Mouse (Mus musculus) limb, embryonic 13.5 days (tissue): ENCODE results near the gene Paxx. TPM values are rescaled to one million over a fixed set of nuclear protein-coding genes. Genes with fewer than 3 reads are reported as not detected.
"Not testable (repeated sequence)": the region's sequence is repeated elsewhere in the genome, so short reads cannot be mapped to it uniquely, and the experiment has no call there.

Experiments used
- ATAC-seq: fragments of 200-750 bp; cut with Nextera tagmentation; 2 replicates; pipeline ENCODE4 v1.8.0; 2017; ENCODE audit warnings: low read depth, moderate number of reproducible peaks, moderate TSS enrichment; ENCODE audit not compliant: low FRiP score
- H3K27ac ChIP-seq: fragments of 300-500 bp; sonication (generic); 2 replicates; pipeline ENCODE4 v1.5.1; 2015; ENCODE audit warnings: inconsistent platforms, mild to moderate bottlenecking, moderate library complexity
- H3K27me3 ChIP-seq: fragments of 300-500 bp; sonication (generic); 2 replicates; pipeline ENCODE4 v1.6.1; 2015; ENCODE audit warnings: mild to moderate bottlenecking, inconsistent platforms
- H3K36me3 ChIP-seq: fragments of 300-500 bp; sonication (generic); 2 replicates; pipeline ENCODE4 v1.6.1; 2015; ENCODE audit warnings: inconsistent platforms, mild to moderate bottlenecking, moderate library complexity
- H3K4me1 ChIP-seq: fragments of 300-500 bp; sonication (generic); 2 replicates; pipeline ENCODE4 v1.6.1; 2015; ENCODE audit warnings: inconsistent platforms
- H3K4me2 ChIP-seq: fragments of 300-500 bp; sonication (generic); replicated peaks from 2 replicates; pipeline ENCODE4 v1.6.1; 2015; ENCODE audit warnings: inconsistent platforms, mild to moderate bottlenecking, moderate library complexity
- H3K4me3 ChIP-seq: fragments of 300-500 bp; sonication (generic); 2 replicates; pipeline ENCODE4 v1.5.1; 2015; ENCODE audit warnings: moderate library complexity, mild to moderate bottlenecking, inconsistent platforms
- H3K9ac ChIP-seq: fragments of 300-500 bp; sonication (generic); 2 replicates; pipeline ENCODE4 v1.6.1; 2015; ENCODE audit warnings: mild to moderate bottlenecking, inconsistent platforms
- H3K9me3 ChIP-seq: fragments of 300-500 bp; sonication (generic); 2 replicates; pipeline ENCODE4 v1.6.1; 2016; ENCODE audit warnings: inconsistent platforms
- WGBS: fragments of 180-500 bp; shearing (Covaris S2); methylation state at CpG from one replicate; pipeline ENCODE4 v1.1.7; 2015; 5-methylcytosine and 5-hydroxymethylcytosine counted together
- microRNA-seq: library from miRNA; unstranded; fragments of <30 nt; microRNA quantifications from one replicate; pipeline ENCODE4, GENCODE M21; 2016
- polyA plus RNA-seq: library from polyadenylated mRNA; unstranded; fragments of >200 nt; fragmentation: Nextera tagmentation; extraction: Ambion mirVana; gene quantifications from 2 replicates; pipeline ENCODE4 v1.2.1, GENCODE M21; 2015

The Paxx gene
- polyA plus RNA-seq, 1 experiment from 2014 or later = 35.0 TPM

- H3K4me1 ChIP-seq = no peaks in the 10 kb centered on the region
- H3K4me2 ChIP-seq = no peak overlapping the region
- no peak overlapping the region for H3K27ac ChIP-seq
- 31% methylated on average over 3 of the region's 3 CpGs for WGBS
- no peak for ATAC-seq
- H3K4me3 ChIP-seq = no peak overlapping the region
- H3K9ac ChIP-seq = no peak overlapping the region
- H3K9me3 ChIP-seq = no peaks in the 10 kb centered on the region
- H3K27me3 ChIP-seq = peaks cover 8% of the 10 kb centered on the region; the same call in 1 of the 2 replicates
- H3K36me3 ChIP-seq = no peaks in the 10 kb centered on the region
Observed at GRCm38 (mm10) chr2:25417426-25417825, 43.5 kb downstream of the Paxx start.

GRCm38 (mm10) chr2:25413436-25413835 lies 47.5 kb downstream of the Paxx start:
- H3K4me2 ChIP-seq, H3K36me3 ChIP-seq, H3K27ac ChIP-seq, H3K4me1 ChIP-seq, H3K9ac ChIP-seq, ATAC-seq, H3K9me3 ChIP-seq, H3K4me3 ChIP-seq: not testable (repeated sequence)
- H3K27me3 ChIP-seq = peaks cover 13% of the 10 kb centered on the region

- Histone ChIP-seq H3K4me2 (no peak overlapping the region), H3K36me3 (no peaks in the 10 kb centered on the region), H3K4me3 (no peak overlapping the region), H3K27ac (no peak overlapping the region), H3K9ac (no peak overlapping the region), H3K4me1 (no peaks in the 10 kb centered on the region), H3K27me3 (peaks cover 53% of the 10 kb centered on the region), H3K9me3 (no peaks in the 10 kb centered on the region)
- no peak for ATAC-seq
- WGBS = 81% methylated on average over 10 of the region's 10 CpGs
Observed at GRCm38 (mm10) chr2:25408908-25409307, 52.0 kb downstream of the Paxx start.

Small RNAs within 50 kb of the gene (microRNA-seq; reads per million reads assigned to microRNA genes)
- not detected for gene Mir3087

Other genes starting within 250 kb of the Paxx start
- 122 and 124 TPM in 2 replicates for gene Nelfb, start 249.6 kb downstream of the Paxx start, polyA plus RNA-seq
- 0.11 TPM in 1 of 2 replicates, not detected in the other for gene Stpg3, start 246.5 kb downstream of the Paxx start, polyA plus RNA-seq
- not detected in 2 replicates for gene Fam166a, start 242.3 kb downstream of the Paxx start, polyA plus RNA-seq
- gene Tubb4b, start 236.4 kb downstream of the Paxx start, polyA plus RNA-seq = 423 and 425 TPM in 2 replicates
- gene Slc34a3, start 226.7 kb downstream of the Paxx start, polyA plus RNA-seq = not detected in 2 replicates
- not detected in 2 replicates for gene Rnf224, start 224.3 kb downstream of the Paxx start, polyA plus RNA-seq
- 8.6 and 9.2 TPM in 2 replicates for gene Rnf208, start 218.8 kb downstream of the Paxx start, polyA plus RNA-seq
- not detected in 2 replicates for gene Cysrt1, start 218.6 kb downstream of the Paxx start, polyA plus RNA-seq
- gene AL732309.1, start 214.2 kb downstream of the Paxx start, polyA plus RNA-seq = 4.4 and 6.0 TPM in 2 replicates
- 23.6 and 24.2 TPM in 2 replicates for gene Tmem203, start 205.7 kb downstream of the Paxx start, polyA plus RNA-seq
- gene Tprn, start 198.5 kb downstream of the Paxx start, polyA plus RNA-seq = 7.2 and 8.2 TPM in 2 replicates
- gene Ssna1, start 188.7 kb downstream of the Paxx start, polyA plus RNA-seq = 231 and 234 TPM in 2 replicates
- 150 and 154 TPM in 2 replicates for gene Anapc2, start 188.6 kb downstream of the Paxx start, polyA plus RNA-seq
- gene Tmem210, start 172.9 kb downstream of the Paxx start, polyA plus RNA-seq = not detected in 2 replicates
- gene Lrrc26, start 171.2 kb downstream of the Paxx start, polyA plus RNA-seq = not detected in 2 replicates
- gene Grin1, start 141.9 kb downstream of the Paxx start, polyA plus RNA-seq = 0.61 and 0.97 TPM in 2 replicates
- 54.5 and 60.2 TPM in 2 replicates for gene Man1b1, start 128.8 kb downstream of the Paxx start, polyA plus RNA-seq
- gene Dpp7, start 104.7 kb downstream of the Paxx start, polyA plus RNA-seq = 21.3 and 24.7 TPM in 2 replicates
- 11.3 and 13.2 TPM in 2 replicates for gene Uap1l1, start 95.4 kb downstream of the Paxx start, polyA plus RNA-seq
- gene Sapcd2, start 88.8 kb downstream of the Paxx start, polyA plus RNA-seq = 43.4 and 45.5 TPM in 2 replicates
- 0.55 and 0.73 TPM in 2 replicates for gene Entpd2, start 65.2 kb downstream of the Paxx start, polyA plus RNA-seq
- 29.1 and 32.6 TPM in 2 replicates for gene Npdc1, start 61.7 kb downstream of the Paxx start, polyA plus RNA-seq
- 0.06 TPM in 1 of 2 replicates, not detected in the other for gene Fut7, start 37.8 kb downstream of the Paxx start, polyA plus RNA-seq
- 3.3 and 3.8 TPM in 2 replicates for gene Abca2, start 32.4 kb downstream of the Paxx start, polyA plus RNA-seq
- 2.2 and 2.5 TPM in 2 replicates for gene Clic3, start 4.3 kb downstream of the Paxx start, polyA plus RNA-seq
- 0.80 and 2.5 TPM in 2 replicates for gene Ptgds, start 9.0 kb upstream of the Paxx start, polyA plus RNA-seq
- gene Lcn12, start 32.8 kb upstream of the Paxx start, polyA plus RNA-seq = not detected in 2 replicates
- 69.5 and 79.7 TPM in 2 replicates for gene Fbxw5, start 39.7 kb upstream of the Paxx start, polyA plus RNA-seq
- 5.5 and 7.2 TPM in 2 replicates for gene C8g, start 40.6 kb upstream of the Paxx start, polyA plus RNA-seq
- gene Traf2, start 85.8 kb upstream of the Paxx start, polyA plus RNA-seq = 37.3 and 40.6 TPM in 2 replicates
- 330 TPM in 2 replicates for gene Edf1, start 96.8 kb upstream of the Paxx start, polyA plus RNA-seq
- gene Mamdc4, start 113.8 kb upstream of the Paxx start, polyA plus RNA-seq = 4.9 and 5.8 TPM in 2 replicates
- gene Phpt1, start 114.1 kb upstream of the Paxx start, polyA plus RNA-seq = 163 and 177 TPM in 2 replicates
- gene Ajm1, start 120.7 kb upstream of the Paxx start, polyA plus RNA-seq = 0.85 and 1.0 TPM in 2 replicates
- gene Rabl6, start 147.4 kb upstream of the Paxx start, polyA plus RNA-seq = 76.9 and 83.8 TPM in 2 replicates
- 0.18 and 0.36 TPM in 2 replicates for gene Ccdc183, start 156.6 kb upstream of the Paxx start, polyA plus RNA-seq
- 27.2 and 28.7 TPM in 2 replicates for gene Tmem141, start 160.9 kb upstream of the Paxx start, polyA plus RNA-seq
- 0.98 and 1.8 TPM in 2 replicates for gene Fcna, start 166.9 kb upstream of the Paxx start, polyA plus RNA-seq
- gene Lcn8, start 192.0 kb upstream of the Paxx start, polyA plus RNA-seq = 0.24 TPM in 1 of 2 replicates, not detected in the other
- gene Lcn5, start 196.9 kb upstream of the Paxx start, polyA plus RNA-seq = not detected in 2 replicates
- not detected in 2 replicates for gene Lcn6, start 215.7 kb upstream of the Paxx start, polyA plus RNA-seq
- not detected in 2 replicates for gene Lcn10, start 221.6 kb upstream of the Paxx start, polyA plus RNA-seq
- gene Obp2a, start 238.9 kb upstream of the Paxx start, polyA plus RNA-seq = not detected in 2 replicates
- gene Bmyc, start 245.6 kb upstream of the Paxx start, polyA plus RNA-seq = 98.8 and 99.8 TPM in 2 replicates